ENCODE assay signal across 8 mouse cellular contexts in the genomic region with DNA sequence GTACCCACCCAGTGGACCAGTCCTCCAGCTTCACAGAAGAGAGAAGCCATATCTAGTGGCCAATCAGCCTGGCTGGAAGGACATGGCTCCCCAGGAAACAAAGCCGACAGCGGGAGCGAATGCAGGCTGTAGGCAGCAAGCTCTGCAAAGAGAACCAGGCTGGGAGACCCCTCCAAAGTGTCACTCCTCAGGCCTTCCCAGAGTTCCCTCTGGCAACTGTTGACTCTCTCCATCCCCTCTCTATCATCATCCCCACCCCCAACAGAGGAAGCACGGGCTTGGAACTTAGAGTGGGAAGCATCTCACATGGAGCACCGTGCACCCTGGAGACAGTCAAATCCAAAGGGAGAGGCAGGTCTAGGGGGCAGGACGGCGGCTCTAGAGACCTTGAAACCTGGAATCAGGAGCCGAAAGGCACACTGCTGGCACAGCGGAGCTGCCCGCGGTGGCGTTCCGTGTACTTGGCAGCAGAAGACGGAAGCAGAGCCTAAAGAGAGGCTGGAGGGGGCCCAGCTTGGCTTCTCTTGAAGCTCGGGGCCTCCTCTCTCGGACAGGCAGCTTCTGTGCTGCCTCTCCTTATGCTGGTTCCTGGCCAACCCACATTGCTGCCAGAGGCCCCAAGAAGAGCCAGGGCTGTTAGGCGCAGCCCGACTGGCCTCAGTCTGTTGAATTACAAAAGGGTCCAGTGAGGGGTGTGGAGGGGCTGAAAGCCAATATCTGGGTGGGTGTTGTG. TPM values are rescaled to one million over a fixed set of nuclear protein-coding genes. Genes with fewer than 3 reads are reported as not detected.
DNase-seq lines count a peak whose midpoint lies in the region; ATAC-seq lines count a peak whose summit lies in the region.

No protein-coding gene starts in this region.

- no peak overlapping the region for H3K4me3 ChIP-seq in heart, embryonic 14.5 days (ENCODE audit: control insufficient read depth in 1 of 2, insufficient read depth in 1 of 2, low read depth in 1 of 2, low read length in 2 of 2)

- no peaks in the 10 kb centered on the region for H3K27me3 ChIP-seq in heart, embryonic 14.5 days (ENCODE audit: control insufficient read depth, insufficient read depth, low read length)

- intact Hi-C loops in left cerebral cortex, postnatal 36 days (cut with DNase I): no loop called here

- DNase-seq in kidney, postnatal 10 days: peak; percentile 24
- no peak for DNase-seq in kidney, postnatal 25 days
- peak; percentile 38 to 83 for DNase-seq in cerebellum, postnatal 4 days (ENCODE audit: low spot score in 2 of 2)
- peak; percentile 44 to 46 for DNase-seq in left cerebral cortex, postnatal 36 days (ENCODE audit: low spot score in 2 of 2)
- DNase-seq in ovary, postnatal 10 days (ENCODE audit: low spot score): peak; percentile 17
- DNase-seq in kidney, postnatal 36 days: no peak
- no peak for DNase-seq in embryo, embryonic 9.5 days (ENCODE audit: extremely low spot score)

- peaks cover 27 to 42% of the 10 kb centered on the region in 2 experiments for H3K4me1 ChIP-seq in heart, embryonic 14.5 days (ENCODE audit: control insufficient read depth in 2 of 2, insufficient read depth in 2 of 2, low read length in 2 of 2)

- H3K4me2 ChIP-seq in heart, embryonic 14.5 days (ENCODE audit: low read length): peak overlapping the region; percentile 36; the same call in 1 of the 2 replicates

- H3K27ac ChIP-seq in heart, embryonic 14.5 days (replicated peaks in 1 of 2; ENCODE audit: control insufficient read depth in 1 of 2, insufficient read depth in 1 of 2, low read depth in 2 of 2, low read length in 2 of 2): peak overlapping the region in 1 of 2 experiments; percentile 38; a peak in 2 of 4 replicates

- 0 out of 2 replicates have a peak, but pooled peaks have one; percentile 19 for ATAC-seq in heart, embryonic 14.5 days (ENCODE audit: insufficient number of reproducible peaks, insufficient read depth, low FRiP score, low read depth)

- no peaks in the 10 kb centered on the region for H3K36me3 ChIP-seq in heart, embryonic 14.5 days (ENCODE audit: control insufficient read depth, insufficient read depth, low read length)

- H3K9me3 ChIP-seq in heart, embryonic 14.5 days (ENCODE audit: control insufficient read depth, low read length): no peaks in the 10 kb centered on the region

- 54% methylated on average over 18 of the region's 18 CpGs for WGBS in heart, embryonic 14.5 days

- peak overlapping the region; percentile 21; the same call in 1 of the 2 replicates for H3K9ac ChIP-seq in heart, embryonic 14.5 days (ENCODE audit: low read length)

RNA-seq across cellular contexts. Expression of a gene that starts 41.3 kb away (rescaled TPM):
- 10.1 and 10.5 TPM in 2 replicates for polyA plus RNA-seq in heart, embryonic 14.5 days (2014; fragmentation: Nextera tagmentation; extraction: Ambion mirVana)
- 10 to 100 TPM; 78.1 to 85.0 TPM for total RNA-seq in left cerebral cortex, postnatal 36 days (2021)

Comparison
In these comparisons a context has a peak if more than half of its experiments do, and no peak if none do; other contexts are left out.
1. DNase-seq: peak in kidney, postnatal 10 days (single experiment), cerebellum, postnatal 4 days (2 of 2), left cerebral cortex, postnatal 36 days (2 of 2) and ovary, postnatal 10 days (single experiment); none in kidney, postnatal 25 days (0 of 2), kidney, postnatal 36 days (0 of 2) and embryo, embryonic 9.5 days (single experiment).